Mouse (Mus musculus) frontal cortex, adult (tissue): ENCODE results near the gene Gm38392.

Source experiments
- ATAC-seq: cut with Nextera tagmentation; 2 replicates; pipeline ENCODE4 v1.9.2; 2017; ENCODE audit warnings: mild to moderate bottlenecking, moderate library complexity, mixed read lengths; ENCODE audit not compliant: low TSS enrichment

Gene Gm38392

DNA sequence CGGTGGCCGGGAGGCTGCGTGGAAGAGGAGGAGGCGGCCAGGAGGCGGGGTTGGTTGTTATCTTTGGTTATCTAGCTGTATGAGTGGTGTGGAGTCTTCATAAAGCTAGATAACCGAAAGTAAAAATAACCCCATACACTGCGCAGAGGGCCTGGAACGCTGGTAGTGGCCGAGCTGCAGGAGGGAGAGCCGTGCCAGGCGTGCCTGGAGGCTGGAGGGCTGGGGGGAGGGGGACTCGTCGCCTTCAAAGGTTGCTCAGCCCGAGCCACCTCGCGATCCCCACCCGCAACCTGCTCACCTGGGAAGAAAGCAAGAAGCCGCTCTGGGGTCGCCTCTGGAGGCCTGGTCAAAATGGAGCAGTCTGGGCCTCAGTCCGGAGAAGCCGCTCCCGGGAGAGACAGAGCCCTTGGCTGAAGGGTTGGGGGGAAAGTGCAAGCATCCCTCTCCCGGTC is 71.4 kb downstream of the Gm38392 start:
- ATAC-seq, result no peak; the same call in 1 of the 2 replicates

GRCm38 (mm10) chr3:88214971-88215552 is 71.9 kb downstream of the Gm38392 start:
- no peak for ATAC-seq

DNA sequence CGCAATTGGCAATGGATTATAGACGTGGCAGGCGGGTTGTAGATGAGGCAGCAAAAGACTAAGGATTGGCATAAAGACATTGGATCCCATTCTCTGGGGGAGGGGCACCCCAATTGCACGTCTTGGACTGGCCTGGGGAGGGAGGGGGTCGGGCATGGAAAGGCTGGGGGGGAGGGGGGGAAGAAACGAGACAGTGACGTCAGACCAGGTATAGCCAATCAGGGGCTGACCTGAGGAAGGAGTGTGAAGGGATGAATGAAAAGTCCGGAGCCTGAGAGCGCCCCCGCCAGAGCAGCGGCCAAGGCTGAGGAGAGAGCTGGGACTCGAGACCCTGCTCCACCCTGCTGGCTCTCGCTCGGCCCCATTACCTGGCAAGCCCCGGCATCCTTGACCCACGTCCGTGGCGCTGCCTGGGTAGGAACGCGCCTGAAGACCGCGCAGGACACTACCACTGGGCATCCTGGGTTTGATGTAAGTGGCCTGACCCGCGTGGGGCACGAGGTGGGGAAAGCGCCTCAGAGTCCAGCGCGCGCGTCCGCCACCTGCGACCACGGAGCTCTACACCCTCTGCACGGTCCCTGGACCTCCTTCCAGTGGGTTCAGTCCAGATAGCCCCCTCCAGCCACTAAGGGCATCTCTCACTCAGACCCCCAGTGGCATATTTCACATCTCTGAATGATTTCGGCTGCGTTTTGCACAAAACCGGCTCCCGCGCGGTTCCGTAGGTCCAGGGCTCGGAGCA is 72.6 kb downstream of the Gm38392 start:
- ATAC-seq, result peak; percentile 35; the same call in 1 of the 2 replicates

GRCm38 (mm10) chr3:88213019-88213418 is 74.0 kb downstream of the Gm38392 start:
- ATAC-seq, result no peak

DNA sequence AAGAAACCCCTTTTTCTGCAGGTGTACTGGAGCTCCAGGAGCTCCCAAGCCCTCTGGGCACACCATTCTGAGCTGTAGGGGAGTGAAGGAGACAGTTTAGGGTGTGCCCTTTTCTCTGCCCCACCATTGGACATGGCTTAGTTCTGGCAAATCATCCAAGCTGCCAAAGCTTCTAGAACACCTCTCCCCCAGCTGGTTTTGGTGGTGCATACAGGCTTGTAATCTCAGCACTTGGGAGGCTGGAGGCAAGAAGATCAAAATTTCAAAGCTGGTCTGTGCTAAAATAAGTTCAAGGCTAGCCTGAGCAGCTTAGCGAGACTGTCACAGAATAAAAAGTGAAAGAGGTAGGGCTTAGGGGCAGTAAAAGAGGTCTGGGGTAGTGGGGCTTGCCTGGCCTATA is 74.7 kb downstream of the Gm38392 start:
- no peak for ATAC-seq

DNA sequence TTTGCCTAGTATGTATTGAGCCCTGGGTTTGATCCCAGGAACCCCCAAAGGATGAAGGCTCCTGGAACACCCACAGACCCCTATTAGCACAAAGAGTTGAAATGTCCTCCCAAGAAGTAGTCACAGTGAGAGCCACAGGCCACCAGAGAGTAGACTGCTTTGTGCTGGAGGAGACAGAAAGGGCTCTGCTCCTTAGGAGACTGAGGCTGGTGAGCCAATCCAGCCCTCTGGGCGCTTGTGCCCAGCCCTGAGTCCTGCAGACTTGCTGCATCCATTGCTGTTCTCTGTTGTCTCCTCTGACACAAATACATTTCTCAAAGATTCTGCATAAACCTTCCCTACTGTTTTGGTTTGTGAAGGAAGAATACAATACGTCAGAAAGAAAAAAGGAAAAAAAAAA is 76.1 kb downstream of the Gm38392 start:
- no peak for ATAC-seq

GRCm38 (mm10) chr3:88210121-88210520 is 76.9 kb downstream of the Gm38392 start:
- ATAC-seq, result no peak

GRCm38 (mm10) chr3:88209306-88209705 is 77.7 kb downstream of the Gm38392 start:
- ATAC-seq, result no peak

- ATAC-seq, result no peak
These were observed 78.7 kb downstream of the Gm38392 start for GRCm38 (mm10) chr3:88208226-88208720.

DNA sequence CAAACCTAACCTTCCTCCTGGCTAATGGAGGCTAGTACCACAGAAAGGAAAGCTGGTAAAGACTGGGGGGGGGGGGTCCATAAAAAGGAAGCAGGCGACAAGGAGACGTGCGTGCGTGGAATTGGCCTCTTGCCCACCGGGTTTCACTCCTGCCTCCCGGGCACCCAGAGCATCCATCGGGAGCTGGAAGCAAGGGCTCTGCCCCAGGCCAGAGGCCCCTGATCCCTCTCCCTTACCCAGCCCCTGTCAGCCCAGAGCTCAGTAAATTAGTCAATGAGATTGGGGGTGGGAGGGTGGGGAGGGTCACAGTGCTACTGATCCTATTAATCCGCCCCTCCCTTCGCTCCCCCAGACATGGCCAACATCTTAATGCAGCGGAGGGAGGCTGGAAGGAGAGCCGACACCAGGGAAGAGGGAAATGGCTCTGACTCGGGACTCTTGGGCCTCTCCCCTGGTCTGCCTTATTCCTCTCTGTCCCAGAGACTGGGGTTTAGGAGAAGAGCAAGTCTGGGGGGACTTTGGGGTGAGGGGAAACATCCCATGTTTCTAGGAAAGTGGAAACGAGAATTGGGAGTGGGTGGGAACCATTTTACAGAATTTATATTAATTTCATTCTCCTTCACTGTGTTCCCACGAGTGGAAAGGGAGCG is 79.4 kb downstream of the Gm38392 start:
- ATAC-seq, result no peak

GRCm38 (mm10) chr3:88206901-88207371 is 80.1 kb downstream of the Gm38392 start:
- ATAC-seq, result peak; percentile 50

DNA sequence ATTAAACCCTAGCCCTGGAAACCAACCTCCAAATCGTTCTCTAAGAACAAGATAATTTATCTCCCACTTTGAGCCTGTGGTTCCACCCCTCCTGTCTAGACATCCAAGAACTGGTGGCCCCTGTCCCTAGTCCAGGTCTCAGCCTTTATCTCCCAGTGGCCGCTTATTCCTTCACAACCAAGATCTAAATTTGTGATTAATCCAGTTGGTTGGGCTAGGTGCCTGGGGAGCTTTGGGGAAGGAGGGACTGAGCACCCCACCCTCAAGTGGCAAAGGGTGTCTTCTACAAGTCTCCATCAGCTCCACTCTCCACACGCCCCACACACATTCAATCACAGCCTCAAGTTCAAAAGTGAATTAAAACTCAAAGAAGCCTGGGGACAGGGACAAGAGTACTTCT is 80.5 kb downstream of the Gm38392 start:
- ATAC-seq, result no peak

GRCm38 (mm10) chr3:88205563-88206491 is 81.2 kb downstream of the Gm38392 start:
- ATAC-seq, result no peak

- no peak for ATAC-seq
These were observed 81.8 kb downstream of the Gm38392 start for GRCm38 (mm10) chr3:88205176-88205562.

- ATAC-seq, result peak; percentile 6; the same call in 1 of the 2 replicates
These were observed 82.3 kb downstream of the Gm38392 start for GRCm38 (mm10) chr3:88204751-88205150.

DNA sequence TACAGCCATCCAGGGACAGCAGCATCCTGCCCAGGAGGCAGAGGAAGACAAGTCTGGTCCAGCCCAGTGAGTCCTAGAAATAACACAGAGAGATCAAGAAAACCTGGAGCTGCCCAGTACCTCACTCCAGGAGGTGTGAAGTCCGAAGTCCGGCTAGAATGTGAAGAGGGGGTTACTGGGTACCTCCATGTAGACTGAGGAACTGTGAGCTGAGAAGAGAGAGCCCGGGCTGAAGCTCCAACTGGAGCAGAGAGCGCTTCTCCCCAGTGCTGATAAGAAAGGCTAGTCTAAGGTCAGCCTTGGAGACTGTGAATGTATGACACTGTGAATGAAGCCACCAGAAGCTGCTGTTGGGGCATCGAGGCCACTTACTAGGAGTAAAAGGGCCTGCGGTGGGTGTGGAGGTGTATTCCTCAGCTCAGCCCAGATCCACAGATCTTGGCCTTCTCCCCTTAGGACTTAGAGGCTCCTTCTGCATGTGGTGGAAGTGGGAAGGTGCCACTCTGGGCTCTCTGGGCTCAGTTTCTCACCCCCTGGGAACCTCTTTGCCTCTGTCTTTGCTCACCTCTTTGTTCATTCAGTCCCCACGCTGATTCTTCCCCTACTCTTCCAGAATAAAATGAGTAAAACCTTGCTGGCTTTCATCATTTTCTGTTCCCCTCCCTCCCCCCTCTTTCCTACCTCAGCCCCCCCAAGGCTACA is 82.9 kb downstream of the Gm38392 start:
- no peak for ATAC-seq

DNA sequence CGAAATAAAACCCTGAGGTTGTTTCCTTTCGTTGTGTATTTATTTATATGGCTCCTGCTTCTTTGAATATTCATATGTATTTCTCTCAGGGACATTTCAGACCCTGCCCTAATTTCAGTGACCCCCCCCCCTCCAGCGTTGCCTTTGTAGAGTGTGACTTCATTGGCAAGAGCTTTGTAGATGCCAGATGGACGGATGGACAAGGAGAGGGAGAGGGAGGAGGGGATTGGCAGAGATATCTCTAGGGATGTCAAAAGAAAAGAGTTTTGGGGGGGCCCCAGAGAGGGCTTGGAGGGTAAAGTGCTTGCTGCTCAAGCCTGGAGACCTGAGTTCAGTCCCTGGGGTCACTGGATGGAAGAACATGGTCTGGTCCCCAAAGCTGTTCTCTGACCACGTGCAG is 83.6 kb downstream of the Gm38392 start:
- no peak for ATAC-seq

- no peak for ATAC-seq
These were observed 84.0 kb downstream of the Gm38392 start for GRCm38 (mm10) chr3:88202986-88203385.

- no peak for ATAC-seq
These were observed 85.4 kb downstream of the Gm38392 start for GRCm38 (mm10) chr3:88201640-88202039.

DNA sequence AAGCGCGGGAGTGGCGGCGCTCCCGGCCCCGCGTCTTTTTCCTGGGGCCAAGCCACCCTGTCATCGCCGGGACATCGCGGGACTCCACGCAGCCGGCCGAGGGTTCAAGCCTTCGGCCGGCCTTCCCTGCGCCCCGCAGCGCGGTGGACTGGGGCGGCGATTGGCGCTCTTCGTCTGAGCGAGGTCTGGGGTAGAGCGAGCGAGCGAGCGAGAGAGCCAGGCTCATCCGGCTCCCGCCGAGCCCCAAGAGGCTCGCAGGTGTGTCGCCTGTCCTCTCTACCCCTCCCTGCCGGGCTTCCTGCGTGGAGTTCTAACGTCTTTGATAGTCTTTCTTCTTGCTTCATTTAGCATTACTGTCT is 86.1 kb downstream of the Gm38392 start:
- no peak for ATAC-seq
